Mouse (Mus musculus): ENCODE measurements around the gene Tmem63a.

GRCm38 (mm10) chr1:180956401-180956800 is 14.3 kb downstream of the Tmem63a start:
- TF ChIP-seq CTCF (IDR thresholded peaks at IDR 0.05; ENCODE audit: low read depth, low read length) (no peak), POLR2A (IDR thresholded peaks at IDR 0.05; ENCODE audit: insufficient read depth, low read length) (no peak), EP300 (IDR thresholded peaks at IDR 0.05; ENCODE audit: insufficient read depth, low read depth, low read length) (no peak)
